Mouse (Mus musculus): Measurements from ENCODE around the gene Ank.

- TF ChIP-seq CTCF (IDR thresholded peaks at IDR 0.05; ENCODE audit: borderline replicate concordance, extremely low read depth, insufficient read depth, insufficient read length) (no peak), POLR2A (IDR thresholded peaks at IDR 0.05; ENCODE audit: borderline replicate concordance, extremely low read depth, insufficient read depth, insufficient read length, poor library complexity, severe bottlenecking) (no peak)
These were observed 36.7 kb downstream of the Ank start for GRCm38 (mm10) chr15:27503221-27503620.
